ENCODE assay signal across 13 mouse cellular contexts in the genomic region with DNA sequence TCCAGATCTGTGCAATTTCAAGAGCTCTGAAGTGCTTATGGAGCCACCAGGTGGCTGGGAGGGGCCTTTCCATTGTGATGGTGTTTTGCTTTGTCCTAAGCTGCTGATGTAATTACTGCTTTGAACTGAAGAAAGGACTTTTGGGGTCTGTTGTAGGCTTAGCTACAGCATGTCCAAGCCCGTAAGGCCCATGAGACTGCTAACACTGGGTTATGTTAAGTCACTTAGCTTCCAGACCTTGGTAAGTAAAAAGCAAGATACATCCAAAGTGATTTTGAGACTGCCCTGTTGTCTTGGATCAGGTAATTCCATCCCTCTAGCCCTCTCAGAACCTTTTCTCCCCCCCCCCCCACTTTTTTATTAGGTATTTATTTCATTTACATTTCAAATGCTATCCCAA. TPM values are rescaled to one million over a fixed set of nuclear protein-coding genes. Genes with fewer than 3 reads are reported as not detected.
A peak's percentile ranks its signal among the peaks of the same experiment; 100 is the strongest.
DNase-seq lines count a peak whose midpoint lies in the region; ATAC-seq and TF ChIP-seq lines count a peak whose summit lies in the region.
"Not testable (repeated sequence)": the region's sequence is repeated elsewhere in the genome, so short reads cannot be mapped to it uniquely, and the experiment has no call there.
"Had no signal": no experiment of that assay in that cellular context is flagged by ENCODE, and none has a peak within 500 bp of the region (broad histone marks: within the 10 kb centered on the region; RNA-seq: fewer than 3 reads in every experiment).

No protein-coding gene starts in this region.

- not testable (repeated sequence) for TF ChIP-seq CTCF in cortical plate, adult 2 months (IDR thresholded peaks at IDR 0.05; ENCODE audit: extremely low read depth, insufficient read depth, low read length)
- peak; percentile 39; the same call in 1 of the 2 replicates for TF ChIP-seq CTCF in heart, adult 2 months (IDR thresholded peaks at IDR 0.05)

- intact Hi-C loops in heart, adult 2 months (cut with DNase I): loop anchor here (2.0 kb wide), 1 partner anchor 60 kb away; no protein-coding TSS in a partner anchor

- not testable (repeated sequence) for H3K27me3 ChIP-seq in heart, adult 2 months (ENCODE audit: control insufficient read depth, insufficient read depth, low read length); hindbrain, embryonic 10.5 days (ENCODE audit: insufficient read depth, poor library complexity, severe bottlenecking); kidney, embryonic 14.5 days (ENCODE audit: control insufficient read depth, insufficient read depth, low read length); liver, embryonic 11.5 days (replicated peaks; ENCODE audit: control insufficient read depth, insufficient read depth, low read length); midbrain, embryonic 11.5 days (ENCODE audit: control insufficient read depth, insufficient read depth, low read length)

- TF ChIP-seq EP300 in heart, adult 2 months (IDR thresholded peaks at IDR 0.05; ENCODE audit: insufficient read depth, low read depth, low read length): not testable (repeated sequence)

- H3K9me3 ChIP-seq in hindbrain, embryonic 10.5 days; kidney, embryonic 14.5 days (ENCODE audit: control insufficient read depth, low read length); liver, embryonic 11.5 days (ENCODE audit: control insufficient read depth, low read length); midbrain, embryonic 11.5 days (ENCODE audit: control insufficient read depth, low read length): not testable (repeated sequence)

- not testable (repeated sequence) for H3K4me1 ChIP-seq in cortical plate, adult 2 months (ENCODE audit: control insufficient read depth, insufficient read depth, low read length); heart, adult 2 months (ENCODE audit: control insufficient read depth, insufficient read depth, low read length); kidney, embryonic 14.5 days (ENCODE audit: control insufficient read depth, insufficient read depth, low read length); midbrain, embryonic 11.5 days (ENCODE audit: control insufficient read depth, insufficient read depth, low read length)
- peaks cover 31% of the 10 kb centered on the region for H3K4me1 ChIP-seq in hindbrain, embryonic 10.5 days (replicated peaks)
- peaks cover 32% of the 10 kb centered on the region for H3K4me1 ChIP-seq in liver, embryonic 11.5 days (replicated peaks; ENCODE audit: control insufficient read depth, insufficient read depth, low read length)

- peak overlapping the region; percentile 73 for H3K4me2 ChIP-seq in kidney, embryonic 14.5 days (replicated peaks; ENCODE audit: low read depth, low read length)
- peak overlapping the region; percentile 77 for H3K4me2 ChIP-seq in liver, embryonic 11.5 days
- H3K4me2 ChIP-seq in midbrain, embryonic 11.5 days: 0 out of 2 replicates have a peak overlapping the region, but pooled peaks have one; percentile 60

- H3K27ac ChIP-seq in cortical plate, adult 2 months (ENCODE audit: insufficient read depth, low read length); kidney, embryonic 14.5 days (ENCODE audit: low read depth, low read length); liver, embryonic 11.5 days (ENCODE audit: low read depth, low read length); midbrain, embryonic 11.5 days (ENCODE audit: low read depth, low read length): not testable (repeated sequence)
- peak overlapping the region; percentile 26; the same call in 1 of the 2 replicates for H3K27ac ChIP-seq in heart, adult 2 months
- H3K27ac ChIP-seq in hindbrain, embryonic 10.5 days: peak overlapping the region; percentile 59

- not testable (repeated sequence) for DNase-seq in heart, adult 2 months; hindbrain, embryonic 10.5 days (ENCODE audit: low spot score); liver, embryonic 11.5 days (ENCODE audit: low spot score); midbrain, embryonic 11.5 days (ENCODE audit: low spot score, missing footprints)
- DNase-seq in retina, embryonic 14.5 days (ENCODE audit: low spot score): peak; percentile 32

- peak overlapping the region; percentile 53; the same call in 1 of the 2 replicates for H3K4me3 ChIP-seq in cortical plate, adult 2 months (ENCODE audit: insufficient read depth, low read length)
- not testable (repeated sequence) for H3K4me3 ChIP-seq in heart, adult 2 months; hindbrain, embryonic 10.5 days; kidney, embryonic 14.5 days (ENCODE audit: low read length); midbrain, embryonic 11.5 days (ENCODE audit: low read depth, low read length)
- H3K4me3 ChIP-seq in liver, embryonic 11.5 days (ENCODE audit: low read depth, low read length): peak overlapping the region; percentile 62

- WGBS in heart, adult 2 months: 37% methylated on average over 1 of the region's 1 CpGs
- WGBS in hindbrain, embryonic 10.5 days: 64% methylated on average over 1 of the region's 1 CpGs
- WGBS in kidney, embryonic 14.5 days: 68% methylated on average over 1 of the region's 1 CpGs
- 62% methylated on average over 1 of the region's 1 CpGs for WGBS in liver, embryonic 11.5 days
- WGBS in midbrain, embryonic 11.5 days: 22% methylated on average over 1 of the region's 1 CpGs

- not testable (repeated sequence) for H3K79me2 ChIP-seq in heart, adult 2 months (replicated peaks; ENCODE audit: control insufficient read depth, insufficient read depth, low read length)

- not testable (repeated sequence) for H3K9ac ChIP-seq in heart, adult 2 months (ENCODE audit: low read depth, low read length); kidney, embryonic 14.5 days (ENCODE audit: low read depth, low read length); midbrain, embryonic 11.5 days (ENCODE audit: low read length)
- H3K9ac ChIP-seq in liver, embryonic 11.5 days (ENCODE audit: low read depth, low read length): peak overlapping the region; percentile 40; the same call in 1 of the 2 replicates

- not testable (repeated sequence) for TF ChIP-seq POLR2A in cortical plate, adult 2 months (IDR thresholded peaks at IDR 0.05; ENCODE audit: extremely low read depth, insufficient read depth, low read length); heart, adult 2 months (IDR thresholded peaks at IDR 0.05; ENCODE audit: insufficient read depth, low read depth, low read length)

- H3K36me3 ChIP-seq in heart, adult 2 months (ENCODE audit: control insufficient read depth, insufficient read depth, low read length); hindbrain, embryonic 10.5 days; kidney, embryonic 14.5 days (ENCODE audit: control insufficient read depth, insufficient read depth, low read length); liver, embryonic 11.5 days (ENCODE audit: control insufficient read depth, insufficient read depth, low read length); midbrain, embryonic 11.5 days (ENCODE audit: control insufficient read depth, insufficient read depth, low read length): not testable (repeated sequence)

- ATAC-seq in kidney, embryonic 14.5 days (ENCODE audit: low FRiP score, low TSS enrichment); liver, embryonic 11.5 days (replicated peaks; ENCODE audit: low FRiP score): not testable (repeated sequence)
- ATAC-seq in midbrain, embryonic 11.5 days (ENCODE audit: low FRiP score): 0 out of 2 replicates have a peak, but pooled peaks have one; percentile 38

RNA-seq across cellular contexts. Expression of a gene that starts 1.2 kb away (rescaled TPM):
- polyA plus RNA-seq in cortical plate, adult 2 months (2012; rRNA removed): 11.4 and 14.9 TPM in 2 replicates
- total RNA-seq in heart, adult 2 months (2021): 10 to 100 TPM; 48.9 to 53.9 TPM
- polyA plus RNA-seq in heart, adult 2 months (2012; rRNA removed): 40.1 and 97.1 TPM in 2 replicates
- 26.4 and 30.1 TPM in 2 replicates for polyA plus RNA-seq in hindbrain, embryonic 10.5 days (2016; fragmentation: Nextera tagmentation; extraction: Ambion mirVana)
- polyA plus RNA-seq in kidney, embryonic 14.5 days (2014; fragmentation: Nextera tagmentation; extraction: Ambion mirVana): 38.2 and 40.7 TPM in 2 replicates
- polyA plus RNA-seq in liver, embryonic 11.5 days (2014; fragmentation: Nextera tagmentation; extraction: Ambion mirVana): 73.4 and 77.6 TPM in 2 replicates
- polyA plus RNA-seq in midbrain, embryonic 11.5 days (2014; fragmentation: Nextera tagmentation; extraction: Ambion mirVana): 29.2 and 31.2 TPM in 2 replicates

RNA-seq across cellular contexts. Expression of a gene that starts 25.8 kb away (rescaled TPM):
- 0.19 TPM in 1 of 2 replicates, not detected in the other for polyA plus RNA-seq in cortical plate, adult 2 months (2012; rRNA removed)
- under 1 TPM; 0.48 to 0.63 TPM for total RNA-seq in heart, adult 2 months (2021)
- polyA plus RNA-seq in heart, adult 2 months (2012; rRNA removed): not detected in 2 replicates
- polyA plus RNA-seq in hindbrain, embryonic 10.5 days (2016; fragmentation: Nextera tagmentation; extraction: Ambion mirVana): 0.20 TPM in 2 replicates
- polyA plus RNA-seq in kidney, embryonic 14.5 days (2014; fragmentation: Nextera tagmentation; extraction: Ambion mirVana): 0.27 TPM in 1 of 2 replicates, not detected in the other
- polyA plus RNA-seq in liver, embryonic 11.5 days (2014; fragmentation: Nextera tagmentation; extraction: Ambion mirVana): 0.23 TPM in 1 of 2 replicates, not detected in the other
- 0.16 and 0.34 TPM in 2 replicates for polyA plus RNA-seq in midbrain, embryonic 11.5 days (2014; fragmentation: Nextera tagmentation; extraction: Ambion mirVana)
- total RNA-seq: left cerebral cortex, adult 8-10 months had no signal
- polyA plus RNA-seq: neural tube, embryonic 11.5 days; thymus, adult 2 months had no signal

RNA-seq across cellular contexts. Expression of a gene that starts 27.1 kb away (rescaled TPM):
- polyA plus RNA-seq in cortical plate, adult 2 months (2012; rRNA removed): 5.9 and 7.6 TPM in 2 replicates
- total RNA-seq in heart, adult 2 months (2021): 1 to 10 TPM; 3.1 to 3.3 TPM
- polyA plus RNA-seq in heart, adult 2 months (2012; rRNA removed): 6.9 and 19.4 TPM in 2 replicates
- polyA plus RNA-seq in hindbrain, embryonic 10.5 days (2016; fragmentation: Nextera tagmentation; extraction: Ambion mirVana): 2.3 and 4.0 TPM in 2 replicates
- polyA plus RNA-seq in kidney, embryonic 14.5 days (2014; fragmentation: Nextera tagmentation; extraction: Ambion mirVana): 5.6 and 9.3 TPM in 2 replicates
- polyA plus RNA-seq in liver, embryonic 11.5 days (2014; fragmentation: Nextera tagmentation; extraction: Ambion mirVana): 8.7 and 10.6 TPM in 2 replicates
- polyA plus RNA-seq in midbrain, embryonic 11.5 days (2014; fragmentation: Nextera tagmentation; extraction: Ambion mirVana): 1.9 and 5.6 TPM in 2 replicates

RNA-seq across cellular contexts. Expression of a gene that starts 28.4 kb away (rescaled TPM):
- not detected in 2 replicates for polyA plus RNA-seq in cortical plate, adult 2 months (2012; rRNA removed)
- not detected for total RNA-seq in heart, adult 2 months (2021)
- not detected in 2 replicates for polyA plus RNA-seq in heart, adult 2 months (2012; rRNA removed)
- not detected in 2 replicates for polyA plus RNA-seq in hindbrain, embryonic 10.5 days (2016; fragmentation: Nextera tagmentation; extraction: Ambion mirVana)
- not detected in 2 replicates for polyA plus RNA-seq in kidney, embryonic 14.5 days (2014; fragmentation: Nextera tagmentation; extraction: Ambion mirVana)
- not detected in 2 replicates for polyA plus RNA-seq in liver, embryonic 11.5 days (2014; fragmentation: Nextera tagmentation; extraction: Ambion mirVana)
- polyA plus RNA-seq in midbrain, embryonic 11.5 days (2014; fragmentation: Nextera tagmentation; extraction: Ambion mirVana): not detected in 2 replicates
- total RNA-seq: adrenal gland, postnatal 36 days; gastrocnemius, postnatal 10 days; left cerebral cortex, adult 8-10 months had no signal
- polyA plus RNA-seq: limb, embryonic 14.5 days; neural tube, embryonic 11.5 days; thymus, adult 2 months had no signal

RNA-seq across cellular contexts. Expression of a gene that starts 31.2 kb away (rescaled TPM):
- polyA plus RNA-seq in cortical plate, adult 2 months (2012; rRNA removed): 0.42 and 0.48 TPM in 2 replicates
- total RNA-seq in heart, adult 2 months (2021): under 1 TPM; 0.14 to 0.31 TPM
- polyA plus RNA-seq in heart, adult 2 months (2012; rRNA removed): 0.15 and 0.20 TPM in 2 replicates
- not detected in 2 replicates for polyA plus RNA-seq in hindbrain, embryonic 10.5 days (2016; fragmentation: Nextera tagmentation; extraction: Ambion mirVana)
- not detected in 2 replicates for polyA plus RNA-seq in kidney, embryonic 14.5 days (2014; fragmentation: Nextera tagmentation; extraction: Ambion mirVana)
- polyA plus RNA-seq in liver, embryonic 11.5 days (2014; fragmentation: Nextera tagmentation; extraction: Ambion mirVana): 0.10 TPM in 1 of 2 replicates, not detected in the other
- not detected in 2 replicates for polyA plus RNA-seq in midbrain, embryonic 11.5 days (2014; fragmentation: Nextera tagmentation; extraction: Ambion mirVana)
- polyA plus RNA-seq: neural tube, embryonic 11.5 days had no signal
